Mouse (Mus musculus): ENCODE measurements around the gene Actr3b. TPM values are rescaled to one million over a fixed set of nuclear protein-coding genes. Genes with fewer than 3 reads are reported as not detected.
A peak's percentile ranks its signal among the peaks of the same experiment; 100 is the strongest.
"Not testable (repeated sequence)": the region's sequence is repeated elsewhere in the genome, so short reads cannot be mapped to it uniquely, and the experiment has no call there.

Actr3b gene
- total RNA-seq, 2 experiments from 2014 or later = 0.83 to 1.8 TPM

DNA sequence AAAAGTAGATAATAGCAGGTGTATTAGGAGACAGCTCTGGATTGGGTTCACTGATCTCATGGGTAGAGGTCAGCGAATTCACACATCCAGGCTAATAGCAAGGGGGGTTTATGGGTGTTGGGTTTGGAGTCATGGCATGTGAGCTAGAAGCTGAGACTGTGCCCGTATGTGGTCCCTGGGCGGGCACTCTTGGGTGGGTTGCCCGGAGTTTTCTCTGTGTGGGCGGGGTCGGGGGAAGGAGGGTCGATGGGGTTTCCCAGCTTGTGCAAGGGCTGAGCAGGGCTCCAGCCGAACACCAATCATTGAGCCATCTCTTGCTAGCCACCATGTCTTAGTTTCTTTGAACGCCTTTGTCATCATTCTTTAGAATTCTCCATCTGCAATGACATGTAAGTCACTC, 12.7 kb downstream of the Actr3b start:
- DNase-seq (ENCODE audit: low spot score in 2 of 2) = no peak

DNA sequence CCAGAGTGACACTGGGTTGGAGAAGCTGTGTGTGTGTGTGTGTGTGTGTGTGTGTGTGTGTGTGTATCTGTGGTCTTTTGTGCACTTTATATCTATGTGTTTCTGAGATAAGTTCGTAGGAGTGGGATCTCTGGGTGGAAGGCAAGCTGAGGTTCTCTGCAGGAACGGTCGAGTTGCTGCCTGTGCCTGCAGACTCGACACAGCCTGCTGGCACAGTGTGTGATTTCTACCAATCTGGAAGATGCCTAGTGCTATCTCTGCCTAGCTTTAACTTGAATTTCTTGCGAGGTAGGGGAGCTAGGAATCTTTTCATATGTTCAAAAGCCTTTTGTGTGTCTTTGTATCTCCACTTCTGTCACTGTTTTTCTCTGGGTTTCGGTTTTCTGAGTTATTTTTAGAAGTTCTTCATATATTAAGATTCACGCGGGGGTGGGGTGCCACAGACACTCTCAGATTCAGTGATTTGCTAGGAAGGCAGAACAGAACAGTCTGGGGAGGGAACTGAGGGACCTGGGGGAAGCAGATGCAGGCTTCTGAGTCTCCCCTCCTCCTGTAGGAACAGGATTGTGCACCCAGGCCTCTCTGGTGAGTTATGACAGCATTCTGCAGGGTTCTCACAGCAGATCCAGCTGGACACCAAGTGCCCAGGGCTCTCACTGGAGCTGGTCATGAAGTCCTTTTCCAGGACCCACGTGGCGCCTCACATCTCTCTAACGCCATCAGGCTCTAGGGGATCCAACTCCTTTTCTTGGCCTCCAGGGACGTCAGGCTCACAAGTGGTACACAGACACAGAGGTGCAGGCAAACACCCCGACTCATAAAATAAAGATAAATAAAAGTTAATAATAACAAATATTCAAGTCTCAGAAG, 14.4 kb downstream of the Actr3b start:
- DNase-seq (ENCODE audit: low spot score in 2 of 2) = no peak

DNA sequence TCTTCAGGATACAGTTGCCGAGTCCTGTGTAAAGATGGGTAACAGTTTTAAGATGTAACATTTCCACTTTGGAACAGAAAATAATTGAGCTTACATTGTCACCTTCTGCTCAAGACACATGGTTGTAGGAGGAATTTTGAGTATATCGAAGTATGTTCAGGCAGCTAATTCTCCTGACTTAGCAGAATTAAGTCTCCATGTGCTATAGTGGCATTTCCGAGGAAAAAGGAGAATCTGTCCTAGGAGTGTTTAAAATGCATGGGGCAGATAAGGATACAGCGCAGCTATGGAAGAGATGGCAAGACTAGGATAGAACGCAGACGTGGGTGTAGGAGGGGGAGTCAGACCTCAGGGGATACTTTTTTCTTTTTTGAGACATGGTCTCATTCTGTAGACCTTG, 31.8 kb downstream of the Actr3b start:
- DNase-seq (ENCODE audit: low spot score in 2 of 2) = no peak

DNA sequence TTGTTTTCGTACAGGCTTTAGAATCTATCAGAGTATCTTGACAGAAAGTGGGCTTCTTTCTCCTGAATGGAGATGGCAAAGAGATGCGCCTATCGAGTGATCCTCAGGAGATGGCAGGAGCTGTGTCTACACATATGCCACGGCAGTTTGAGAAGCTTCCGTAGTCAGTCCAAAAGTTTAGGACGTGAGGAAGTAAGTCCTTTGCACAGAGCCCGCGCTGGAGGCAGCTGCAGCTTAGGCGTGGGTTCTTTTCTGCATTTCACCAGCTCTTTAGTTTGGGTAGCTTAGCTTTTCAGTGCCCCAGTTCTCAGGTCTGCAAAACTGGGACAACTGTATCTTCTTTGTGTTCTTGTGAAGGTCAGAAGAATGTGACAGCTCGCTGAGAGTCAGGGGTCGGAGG, 38.0 kb downstream of the Actr3b start:
- DNase-seq (ENCODE audit: low spot score in 2 of 2) = no peak

GRCm38 (mm10) chr5:25800929-25801328, 41.1 kb downstream of the Actr3b start:
- DNase-seq (ENCODE audit: low spot score in 2 of 2) = no peak

DNA sequence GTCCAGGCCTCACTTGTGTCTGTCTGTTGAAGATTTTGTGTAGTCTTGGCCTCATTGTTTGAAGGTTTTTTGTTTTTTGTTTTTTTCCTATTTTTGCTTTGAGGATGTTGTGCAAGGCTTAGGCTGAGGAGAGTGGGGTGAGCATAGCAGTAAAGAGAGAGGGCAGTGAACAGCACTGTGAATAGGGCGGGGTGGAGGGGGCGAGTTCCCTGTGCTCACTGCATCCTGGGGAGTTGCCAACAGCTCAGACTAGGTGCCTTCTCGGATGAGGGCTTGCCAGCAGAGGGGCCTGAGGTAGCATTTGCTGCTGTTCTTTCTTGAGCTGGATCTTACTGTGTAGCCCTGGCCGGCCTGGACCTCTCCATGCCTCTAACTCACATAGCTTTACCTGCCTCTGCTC, 41.9 kb downstream of the Actr3b start:
- DNase-seq (ENCODE audit: low spot score in 2 of 2) = no peak

- DNase-seq (ENCODE audit: low spot score in 2 of 2) = no peak
These were observed 44.8 kb downstream of the Actr3b start for GRCm38 (mm10) chr5:25804569-25804968.

GRCm38 (mm10) chr5:25812922-25813321, 53.1 kb downstream of the Actr3b start:
- no peak for DNase-seq (ENCODE audit: low spot score in 2 of 2)

- no peak for DNase-seq (ENCODE audit: low spot score in 2 of 2)
These were observed 69.7 kb downstream of the Actr3b start for GRCm38 (mm10) chr5:25829308-25830094.

DNA sequence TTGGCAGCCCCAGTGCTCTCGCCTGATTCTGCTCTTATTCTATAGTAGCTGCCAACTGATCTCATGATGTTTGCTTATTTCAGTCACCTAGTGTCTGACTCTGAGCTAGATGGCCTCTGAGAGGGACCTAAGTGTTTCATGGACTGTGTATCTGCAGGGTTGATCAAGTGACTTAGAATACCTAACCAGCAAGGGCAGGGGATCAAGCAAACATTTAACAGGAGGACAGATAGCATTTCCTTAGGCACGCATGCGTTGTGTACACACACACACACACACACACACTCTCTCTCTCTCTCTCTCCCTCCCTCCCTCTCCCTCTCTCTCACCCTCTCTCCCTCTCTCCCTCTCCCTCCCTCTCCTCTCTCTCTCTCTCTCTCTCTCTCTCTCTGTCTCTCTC, 71.0 kb downstream of the Actr3b start:
- no peak for DNase-seq (ENCODE audit: low spot score in 2 of 2)

- peak in 1 of 2 experiments; percentile 24 for DNase-seq (ENCODE audit: low spot score in 2 of 2)
These were observed 71.8 kb downstream of the Actr3b start for GRCm38 (mm10) chr5:25831624-25832023.

GRCm38 (mm10) chr5:25839400-25839799, 79.6 kb downstream of the Actr3b start:
- no peak for DNase-seq (ENCODE audit: low spot score in 2 of 2)

- DNase-seq (ENCODE audit: low spot score in 2 of 2) = no peak
These were observed 86.8 kb downstream of the Actr3b start for GRCm38 (mm10) chr5:25846558-25846957.

DNA sequence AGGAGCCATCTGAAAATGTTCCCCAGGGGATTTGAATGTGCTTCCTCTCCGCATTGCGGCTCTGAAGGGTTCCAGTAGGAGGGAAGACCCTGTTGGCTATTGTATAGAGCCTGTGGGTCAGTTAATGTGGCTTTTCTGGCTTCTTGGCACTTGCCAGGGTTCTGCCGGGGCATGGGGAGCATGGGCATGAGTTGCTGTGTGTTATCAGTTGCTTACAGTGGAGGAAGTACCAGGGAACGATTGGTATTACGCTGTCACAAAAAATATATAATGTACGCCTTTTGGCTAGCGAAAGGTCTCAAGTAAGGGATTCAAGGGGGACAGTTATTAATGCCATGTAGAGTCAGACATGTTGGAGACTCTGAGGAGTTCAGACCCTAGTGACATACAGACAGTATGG, 87.4 kb downstream of the Actr3b start:
- DNase-seq (ENCODE audit: low spot score in 2 of 2) = no peak

DNA sequence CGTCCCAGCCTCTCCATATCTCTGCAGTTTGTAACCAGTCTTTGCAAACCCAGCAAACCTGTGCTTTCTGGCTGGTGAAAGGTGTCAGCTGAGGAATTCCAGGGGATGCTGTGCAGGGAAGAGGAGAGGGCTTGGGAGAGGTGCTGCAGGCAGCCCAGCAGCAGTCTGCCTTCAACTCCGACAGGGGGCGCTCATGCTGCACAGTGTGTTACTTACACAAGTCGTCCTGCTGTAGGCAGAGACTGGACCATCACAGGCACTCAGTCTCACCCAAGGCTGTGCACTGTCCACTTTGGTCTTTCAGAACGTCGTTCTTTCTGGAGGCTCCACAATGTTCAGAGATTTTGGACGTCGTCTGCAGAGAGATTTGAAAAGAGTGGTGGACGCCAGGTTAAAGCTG, 88.3 kb downstream of the Actr3b start:
- peak in 1 of 2 experiments; percentile 35 for DNase-seq (ENCODE audit: low spot score in 2 of 2)

DNA sequence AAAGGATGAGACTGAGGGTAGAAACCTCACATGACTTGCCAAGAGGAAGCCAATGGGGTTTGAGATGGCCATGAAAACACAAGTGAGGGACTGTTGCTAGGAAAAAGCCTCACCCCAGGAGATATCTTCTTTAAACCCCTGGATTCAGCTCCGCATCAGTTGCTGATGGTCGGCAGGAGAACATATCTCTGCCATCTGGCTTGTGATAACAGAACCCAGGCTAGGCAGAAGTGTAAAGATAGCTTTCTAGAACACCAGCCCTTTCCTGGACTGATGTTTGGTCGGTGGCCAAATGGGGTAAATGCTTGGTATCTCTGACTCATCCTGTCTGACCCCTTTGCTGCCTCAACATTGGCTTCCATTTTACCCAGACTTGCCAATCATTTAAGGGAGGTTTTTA, 106.4 kb downstream of the Actr3b start:
- DNase-seq (ENCODE audit: low spot score in 2 of 2) = no peak

- DNase-seq (ENCODE audit: low spot score in 2 of 2) = no peak
These were observed 110.1 kb downstream of the Actr3b start for GRCm38 (mm10) chr5:25869880-25870279.

DNA sequence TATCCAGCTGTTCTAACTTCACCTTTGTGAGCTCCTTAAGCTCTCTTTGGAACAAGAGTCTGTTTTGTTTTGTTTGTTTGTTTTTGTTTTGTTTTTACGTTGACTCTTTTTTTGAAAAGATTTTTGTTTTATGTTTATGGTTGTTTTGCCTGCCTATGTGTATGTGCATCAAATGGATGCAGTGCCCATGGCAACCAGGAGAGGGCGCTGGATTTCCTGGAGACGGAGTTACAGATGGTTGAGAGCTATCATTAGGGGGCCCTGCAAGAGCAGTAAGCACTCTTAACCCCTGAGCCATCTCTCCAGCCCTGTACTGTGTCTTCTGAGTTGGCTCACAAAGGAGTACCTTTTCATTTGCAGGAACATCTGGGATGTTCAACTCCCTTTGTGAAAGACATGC, 110.8 kb downstream of the Actr3b start:
- no peak for DNase-seq (ENCODE audit: low spot score in 2 of 2)

DNA sequence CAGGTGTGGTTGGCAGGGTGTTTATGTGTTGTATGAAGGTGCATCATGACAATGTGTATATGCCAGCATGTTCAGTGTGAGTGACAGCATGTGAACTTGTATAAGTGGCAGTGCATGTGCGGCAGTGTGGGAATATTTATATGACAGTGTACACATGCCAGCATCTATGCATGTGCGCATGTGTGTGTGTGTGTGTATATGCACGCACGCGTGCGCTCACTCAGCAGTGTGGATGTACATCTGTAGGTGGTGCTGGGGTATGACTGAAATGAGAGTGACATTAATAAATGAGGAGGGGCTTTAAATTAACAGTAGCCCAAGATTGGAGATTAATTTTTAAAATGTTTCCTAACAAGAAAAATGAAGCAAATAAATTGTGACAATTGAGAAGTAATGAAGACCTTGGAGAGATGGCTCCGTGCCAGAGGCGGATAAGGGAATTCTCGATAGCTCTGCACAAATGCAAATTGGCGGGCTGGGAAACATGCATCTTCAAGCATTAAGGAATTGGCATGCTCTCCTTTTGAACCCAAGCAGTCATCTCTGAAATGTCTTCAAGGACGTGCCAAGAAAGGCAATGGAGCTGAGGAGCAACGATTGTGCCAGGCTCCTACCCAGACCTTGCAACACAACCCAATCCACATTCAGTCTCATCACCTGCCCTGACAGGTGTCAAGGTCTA, 111.7 kb downstream of the Actr3b start:
- no peak for DNase-seq (ENCODE audit: low spot score in 2 of 2)

GRCm38 (mm10) chr5:25873046-25873445, 113.2 kb downstream of the Actr3b start:
- DNase-seq (ENCODE audit: low spot score in 2 of 2) = no peak

DNA sequence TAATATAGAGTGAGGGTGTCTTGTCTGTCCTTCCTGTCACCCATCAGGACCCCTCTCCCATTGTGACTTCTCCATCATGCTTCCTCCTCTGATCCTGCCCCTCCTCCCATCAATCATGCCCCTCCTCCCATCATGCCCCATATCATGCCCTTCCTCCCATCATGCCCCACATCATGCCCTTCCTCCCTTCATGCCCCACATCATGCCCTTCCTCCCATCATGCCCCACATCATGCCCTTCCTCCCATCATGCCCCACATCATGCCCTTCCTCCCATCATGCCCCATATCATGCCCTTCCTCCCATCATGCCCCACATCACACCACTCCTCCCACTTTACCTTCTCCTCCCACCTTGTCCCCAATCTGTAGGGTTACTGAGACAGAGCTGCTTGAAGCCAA, 116.1 kb downstream of the Actr3b start:
- DNase-seq (ENCODE audit: low spot score in 2 of 2) = not testable (repeated sequence)

GRCm38 (mm10) chr5:25877281-25877680, 117.5 kb downstream of the Actr3b start:
- no peak for DNase-seq (ENCODE audit: low spot score in 2 of 2)
